Mouse (Mus musculus): Measurements from ENCODE around the gene Ess2.

GRCm38 (mm10) chr16:17928087-17928580 is 17.0 kb upstream of the Ess2 start, which contains the start of gene Slc25a1:
- TF ChIP-seq CTCF (IDR thresholded peaks at IDR 0.05; ENCODE audit: low read depth, low read length) (no peak), GATA1 (IDR thresholded peaks at IDR 0.05; ENCODE audit: borderline replicate concordance, low read length) (no peak), TAL1 (conservative IDR thresholded peaks at IDR 0.05; ENCODE audit: low read depth, low read length) (no peak)
